Mouse (Mus musculus) liver, postnatal 0 days (tissue): Measurements from ENCODE around the gene Fam171a1.
"Not testable (repeated sequence)": the region's sequence is repeated elsewhere in the genome, so short reads cannot be mapped to it uniquely, and the experiment has no call there.

Experiments used
- CTCF ChIP-seq: sonication (generic); IDR thresholded peaks from 2 replicates; pipeline ENCODE4 v1.5.1; 2016; ENCODE audit warnings: antibody characterized with exemption, low read depth
- EP300 ChIP-seq: IDR thresholded peaks from 2 replicates; pipeline ENCODE4 v1.6.1; 2016; ENCODE audit warnings: antibody characterized with exemption, low read depth, mild to moderate bottlenecking

DNA sequence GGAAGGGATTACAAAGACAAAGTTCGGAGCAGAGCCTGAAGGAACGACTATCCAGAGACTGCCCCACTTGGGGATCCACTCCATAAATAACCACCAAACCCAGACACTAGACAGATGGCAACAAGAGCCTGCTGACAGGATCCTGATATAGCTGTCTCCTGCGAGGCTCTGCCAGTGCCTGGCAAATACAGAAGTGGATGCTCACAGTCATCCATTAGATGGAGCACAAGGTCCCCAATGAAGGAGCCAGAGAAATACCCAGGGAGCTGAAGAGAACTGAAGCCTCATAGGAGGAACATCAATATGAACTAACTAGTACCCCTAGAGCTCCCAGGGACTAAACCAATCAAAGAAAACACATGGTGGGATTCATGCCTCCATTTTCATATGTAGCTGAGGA, 25.7 kb upstream of the Fam171a1 start:
- not testable (repeated sequence) for TF ChIP-seq CTCF, EP300
